14 mouse cellular contexts compared by ENCODE assay signal in the genomic region with DNA sequence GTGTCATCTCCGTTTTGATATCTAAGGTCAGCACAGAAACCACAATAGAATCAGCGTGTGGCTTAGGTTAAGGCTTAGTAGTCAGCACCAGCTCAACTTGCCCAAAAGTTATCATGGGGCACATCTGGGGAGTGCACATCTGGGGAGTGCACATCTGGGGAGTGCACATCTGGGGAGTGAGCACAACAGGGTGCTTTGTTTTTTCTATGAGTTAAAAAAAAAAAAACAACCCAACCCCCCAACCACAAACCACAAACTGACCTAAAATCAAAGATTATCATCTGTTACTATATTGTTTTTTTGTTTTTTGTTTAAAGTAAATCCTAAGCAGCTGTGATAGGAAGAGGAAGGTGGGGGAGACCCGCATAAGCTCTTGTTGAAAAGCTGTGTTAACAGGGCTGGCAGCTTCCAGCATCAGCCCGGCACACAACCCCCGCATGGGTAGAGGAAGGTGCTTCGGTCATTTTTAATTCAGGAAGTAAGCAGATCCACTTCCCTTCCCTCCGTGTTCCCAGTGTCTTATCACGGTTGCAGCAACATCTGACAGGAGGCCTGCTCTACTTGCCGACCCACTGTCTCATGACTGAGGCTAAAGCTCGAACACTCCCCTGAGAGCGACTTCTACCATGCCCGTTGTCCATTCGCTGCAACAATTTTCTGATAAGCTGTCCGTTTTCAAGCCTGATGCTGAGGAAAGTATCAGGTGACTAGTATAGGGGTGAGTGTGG. TPM values are rescaled to one million over a fixed set of nuclear protein-coding genes. Genes with fewer than 3 reads are reported as not detected.
DNase-seq lines count a peak whose midpoint lies in the region; ATAC-seq lines count a peak whose summit lies in the region.
"Had no signal": no experiment of that assay in that cellular context is flagged by ENCODE, and none has a peak within 500 bp of the region (broad histone marks: within the 10 kb centered on the region; RNA-seq: fewer than 3 reads in every experiment).

No protein-coding gene starts in this region.

- intact Hi-C loops in heart, postnatal 36 days (cut with DNase I), result no loop called here

- no peaks in the 10 kb centered on the region for H3K36me3 ChIP-seq in forebrain, embryonic 10.5 days (replicated peaks)
- H3K36me3 ChIP-seq: embryonic facial prominence, embryonic 12.5 days; forebrain, embryonic 15.5 days; hindbrain, embryonic 13.5 days; midbrain, embryonic 15.5 days had no signal

- H3K27me3 ChIP-seq in forebrain, embryonic 10.5 days (ENCODE audit: poor library complexity, severe bottlenecking), result no peaks in the 10 kb centered on the region
- H3K27me3 ChIP-seq: embryonic facial prominence, embryonic 12.5 days; forebrain, embryonic 15.5 days; hindbrain, embryonic 13.5 days; midbrain, embryonic 15.5 days; stomach, embryonic 15.5 days had no signal

- peak; percentile 34 for DNase-seq in heart, adult 18-20 months
- no peak for DNase-seq in heart, postnatal 36 days
- DNase-seq in CD4-positive, CD25-positive, alpha-beta regulatory T cell, adult 2 months (ENCODE audit: low read depth, low spot score), result peak; percentile 24
- DNase-seq in forebrain, embryonic 10.5 days (ENCODE audit: extremely low spot score, low spot score), result no peak
- no peak for DNase-seq in spleen, adult 12 weeks (ENCODE audit: low spot score)
- no peak for DNase-seq in spleen, adult 18-20 months
- DNase-seq: cerebellum, postnatal 10 days had no signal

- H3K9me3 ChIP-seq in forebrain, embryonic 10.5 days, result no peaks in the 10 kb centered on the region
- H3K9me3 ChIP-seq: embryonic facial prominence, embryonic 12.5 days; forebrain, embryonic 15.5 days; hindbrain, embryonic 13.5 days; midbrain, embryonic 15.5 days; stomach, embryonic 15.5 days had no signal

- peaks cover 9% of the 10 kb centered on the region for H3K4me1 ChIP-seq in forebrain, embryonic 10.5 days
- H3K4me1 ChIP-seq: forebrain, embryonic 15.5 days; stomach, embryonic 15.5 days had no signal

- no peak overlapping the region for H3K27ac ChIP-seq in forebrain, embryonic 10.5 days
- H3K27ac ChIP-seq: embryonic facial prominence, embryonic 12.5 days; forebrain, embryonic 15.5 days; hindbrain, embryonic 13.5 days; midbrain, embryonic 15.5 days; stomach, embryonic 15.5 days had no signal

- peak; percentile 22 to 33; a peak in 2 of 4 replicates for ATAC-seq in hematopoietic stem cell, adult 5-6 weeks (replicated peaks in 1 of 2; ENCODE audit: insufficient read depth in 1 of 2, low FRiP score in 2 of 2, low TSS enrichment in 1 of 2, low read depth in 1 of 2, poor library complexity in 2 of 2, severe bottlenecking in 2 of 2)
- ATAC-seq in megakaryocyte progenitor cell, adult 5-6 weeks (replicated peaks; ENCODE audit: poor library complexity), result peak; percentile 86
- ATAC-seq: forebrain, embryonic 15.5 days; midbrain, embryonic 15.5 days had no signal

- no peak overlapping the region for H3K4me3 ChIP-seq in forebrain, embryonic 10.5 days
- H3K4me3 ChIP-seq: embryonic facial prominence, embryonic 12.5 days; forebrain, embryonic 15.5 days; hindbrain, embryonic 13.5 days; midbrain, embryonic 15.5 days; stomach, embryonic 15.5 days had no signal

- WGBS in forebrain, embryonic 10.5 days, result 83% methylated on average over 14 of the region's 14 CpGs

RNA-seq across cellular contexts. Expression of a gene that starts 30.5 kb away (rescaled TPM):
- total RNA-seq in heart, adult 18-20 months (2021), result 10 to 100 TPM; 14.8 to 15.2 TPM
- total RNA-seq in heart, postnatal 36 days (2021), result 10 to 100 TPM; 12.9 to 14.3 TPM
- 23.3 and 31.3 TPM in 2 replicates for total RNA-seq in hematopoietic stem cell, adult 5-6 weeks (2017)
- 5.2 and 7.4 TPM in 2 replicates for total RNA-seq in megakaryocyte progenitor cell, adult 5-6 weeks (2015)
- 8.4 and 8.5 TPM in 2 replicates for total RNA-seq in megakaryocyte progenitor cell, adult 5-6 weeks (2017)
- polyA plus RNA-seq in forebrain, embryonic 10.5 days (2016; fragmentation: Nextera tagmentation; extraction: Ambion mirVana), result 0.25 and 0.33 TPM in 2 replicates

Comparison
In these comparisons a context has a peak if more than half of its experiments do, and no peak if none do; other contexts are left out.
1. DNase-seq: peak in heart, adult 18-20 months (2 of 2) and CD4-positive, CD25-positive, alpha-beta regulatory T cell, adult 2 months (single experiment); none in heart, postnatal 36 days (0 of 2), forebrain, embryonic 10.5 days (single experiment), spleen, adult 12 weeks (single experiment) and spleen, adult 18-20 months (0 of 2).